Mouse (Mus musculus) limb, embryonic 15.5 days (tissue): Measurements from ENCODE around the gene Wipf3. TPM values are rescaled to one million over a fixed set of nuclear protein-coding genes. Genes with fewer than 3 reads are reported as not detected.

Experiments used
- ATAC-seq: fragments of 200-750 bp; cut with Nextera tagmentation; 2 replicates; pipeline ENCODE4 v1.8.0; 2017; ENCODE audit warnings: low read depth, moderate TSS enrichment; ENCODE audit not compliant: insufficient number of reproducible peaks, low FRiP score, low TSS enrichment
- H3K27ac ChIP-seq: fragments of 300-500 bp; sonication (generic); 2 replicates; pipeline ENCODE4 v1.5.1; 2015; ENCODE audit warnings: moderate library complexity, mild to moderate bottlenecking, inconsistent platforms
- H3K27me3 ChIP-seq: fragments of 300-500 bp; sonication (generic); 2 replicates; pipeline ENCODE4 v1.6.1; 2015; ENCODE audit warnings: inconsistent platforms
- H3K36me3 ChIP-seq: fragments of 300-500 bp; sonication (generic); 2 replicates; pipeline ENCODE4 v1.6.1; 2015; ENCODE audit warnings: inconsistent platforms
- H3K4me1 ChIP-seq: fragments of 300-500 bp; sonication (generic); 2 replicates; pipeline ENCODE4 v1.6.1; 2015; ENCODE audit warnings: inconsistent platforms
- H3K4me2 ChIP-seq: fragments of 300-500 bp; sonication (generic); 2 replicates; pipeline ENCODE4 v1.6.1; 2015; ENCODE audit warnings: mild to moderate bottlenecking, inconsistent platforms
- H3K4me3 ChIP-seq: fragments of 300-500 bp; sonication (generic); 2 replicates; pipeline ENCODE4 v1.5.1; 2015; ENCODE audit warnings: mild to moderate bottlenecking, inconsistent platforms
- H3K9ac ChIP-seq: fragments of 300-500 bp; sonication (generic); 2 replicates; pipeline ENCODE4 v1.6.1; 2015; ENCODE audit warnings: inconsistent platforms
- H3K9me3 ChIP-seq: fragments of 300-500 bp; sonication (generic); 2 replicates; pipeline ENCODE4 v1.6.1; 2016; ENCODE audit warnings: inconsistent platforms
- WGBS: fragments of 180-500 bp; shearing (Covaris S2); methylation state at CpG from one replicate; pipeline ENCODE4 v1.1.7; 2015; 5-methylcytosine and 5-hydroxymethylcytosine counted together
- polyA plus RNA-seq: library from polyadenylated mRNA; unstranded; fragments of >200 nt; fragmentation: Nextera tagmentation; extraction: Ambion mirVana; gene quantifications from 2 replicates; pipeline ENCODE4 v1.2.1, GENCODE M21; 2015

The Wipf3 gene
- polyA plus RNA-seq, 1 experiment from 2014 or later = 1.5 TPM

DNA sequence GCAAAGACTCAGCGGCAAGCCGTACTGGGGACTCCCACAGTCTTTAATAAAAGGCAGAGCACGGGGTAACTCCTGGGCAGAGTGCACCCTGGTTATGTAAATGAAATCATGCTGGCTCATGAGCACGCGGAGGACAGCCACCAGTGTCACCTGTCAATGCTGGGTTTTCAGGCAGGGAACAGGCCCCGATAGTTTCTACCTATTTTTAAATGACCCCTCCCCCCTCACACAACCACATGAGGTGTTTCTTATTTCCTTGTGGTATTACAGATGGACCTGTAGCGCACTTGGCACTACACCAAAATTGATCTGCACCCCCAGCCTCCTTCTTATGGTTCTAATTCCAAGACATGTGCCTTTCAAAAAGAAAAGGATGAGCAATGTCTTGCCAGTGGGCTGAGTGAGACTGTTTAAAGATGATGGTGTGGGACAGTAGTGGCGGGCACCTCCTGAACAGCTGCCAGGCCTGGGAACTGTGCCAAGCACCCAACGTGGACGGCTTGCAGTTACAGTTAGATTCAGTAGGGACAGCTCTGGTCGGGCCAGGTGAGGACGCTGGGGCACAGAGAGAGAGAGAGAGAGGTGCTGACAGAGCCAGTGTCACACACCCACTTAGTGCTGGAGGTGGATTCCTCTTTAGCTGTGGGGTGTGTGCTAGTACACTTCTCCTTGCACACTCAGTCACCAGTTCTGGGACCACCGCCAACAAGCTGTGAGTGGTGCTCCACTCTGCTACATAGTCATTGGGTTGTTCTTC is 31.7 kb downstream of the Wipf3 start:
- no peaks in the 10 kb centered on the region for H3K9me3 ChIP-seq
- ATAC-seq = no peak
- H3K27me3 ChIP-seq = no peaks in the 10 kb centered on the region
- no peak overlapping the region for H3K4me2 ChIP-seq
- H3K36me3 ChIP-seq = no peaks in the 10 kb centered on the region
- 60% methylated on average over 13 of the region's 13 CpGs for WGBS
- no peak overlapping the region for H3K4me3 ChIP-seq
- peaks cover 5% of the 10 kb centered on the region; the same call in 1 of the 2 replicates for H3K4me1 ChIP-seq
- H3K27ac ChIP-seq = no peak overlapping the region
- no peak overlapping the region for H3K9ac ChIP-seq

- H3K4me2 ChIP-seq = no peak overlapping the region
- WGBS = 77% methylated on average over 6 of the region's 6 CpGs
- H3K27me3 ChIP-seq = no peaks in the 10 kb centered on the region
- no peak for ATAC-seq
- H3K4me1 ChIP-seq = peaks cover 5% of the 10 kb centered on the region; the same call in 1 of the 2 replicates
- H3K9ac ChIP-seq = no peak overlapping the region
- no peaks in the 10 kb centered on the region for H3K9me3 ChIP-seq
- H3K27ac ChIP-seq = no peak overlapping the region
- no peak overlapping the region for H3K4me3 ChIP-seq
- H3K36me3 ChIP-seq = no peaks in the 10 kb centered on the region
Observed at GRCm38 (mm10) chr6:54462766-54463165, 33.4 kb downstream of the Wipf3 start.

- Histone ChIP-seq H3K9ac (no peak overlapping the region), H3K4me1 (peaks cover 5% of the 10 kb centered on the region; the same call in 1 of the 2 replicates), H3K36me3 (no peaks in the 10 kb centered on the region), H3K27me3 (no peaks in the 10 kb centered on the region), H3K9me3 (no peaks in the 10 kb centered on the region), H3K4me3 (no peak overlapping the region), H3K27ac (no peak overlapping the region), H3K4me2 (no peak overlapping the region)
- WGBS = 71% methylated on average over 8 of the region's 8 CpGs
- no peak for ATAC-seq
Observed at GRCm38 (mm10) chr6:54463701-54464458, 34.5 kb downstream of the Wipf3 start.

GRCm38 (mm10) chr6:54464926-54465325 is 35.5 kb downstream of the Wipf3 start:
- WGBS = 82% methylated on average over 4 of the region's 4 CpGs
- ATAC-seq = no peak
- H3K4me2 ChIP-seq = no peak overlapping the region
- no peaks in the 10 kb centered on the region for H3K36me3 ChIP-seq
- H3K27ac ChIP-seq = no peak overlapping the region
- peaks cover 5% of the 10 kb centered on the region; the same call in 1 of the 2 replicates for H3K4me1 ChIP-seq
- no peak overlapping the region for H3K4me3 ChIP-seq
- H3K9ac ChIP-seq = no peak overlapping the region
- H3K9me3 ChIP-seq = no peaks in the 10 kb centered on the region
- H3K27me3 ChIP-seq = no peaks in the 10 kb centered on the region

GRCm38 (mm10) chr6:54467371-54467770 is 38.0 kb downstream of the Wipf3 start:
- no peaks in the 10 kb centered on the region for H3K27me3 ChIP-seq
- no peaks in the 10 kb centered on the region for H3K36me3 ChIP-seq
- H3K9me3 ChIP-seq = no peaks in the 10 kb centered on the region
- no peak overlapping the region for H3K27ac ChIP-seq
- no peaks in the 10 kb centered on the region for H3K4me1 ChIP-seq
- 89% methylated on average over 3 of the region's 3 CpGs for WGBS
- no peak overlapping the region for H3K4me2 ChIP-seq
- no peak overlapping the region for H3K4me3 ChIP-seq
- no peak overlapping the region for H3K9ac ChIP-seq
- ATAC-seq = no peak

DNA sequence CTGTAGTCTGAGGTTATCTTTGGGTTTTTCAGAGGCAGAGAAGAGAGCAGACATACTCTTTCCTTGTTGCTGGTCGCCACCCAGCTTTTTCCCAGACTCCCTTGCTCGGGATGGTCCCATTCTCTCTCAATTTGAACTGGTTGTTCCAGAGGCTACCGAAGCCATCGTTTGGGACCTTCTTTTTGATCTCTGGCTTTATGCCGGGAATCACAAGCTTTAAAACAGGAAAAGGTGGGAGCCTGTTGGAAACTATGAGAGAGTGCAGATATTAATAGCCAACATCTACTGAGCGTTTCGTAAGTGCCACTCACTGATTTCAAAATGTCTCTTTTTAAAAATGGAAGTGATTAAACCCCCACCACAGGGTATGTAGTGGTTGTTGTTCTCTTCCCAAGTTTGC is 42.5 kb downstream of the Wipf3 start:
- H3K9me3 ChIP-seq = no peaks in the 10 kb centered on the region

GRCm38 (mm10) chr6:54472846-54473715 is 43.7 kb downstream of the Wipf3 start:
- Histone ChIP-seq H3K4me3 (no peak overlapping the region), H3K4me2 (no peak overlapping the region), H3K4me1 (peaks cover 12% of the 10 kb centered on the region; the same call in 1 of the 2 replicates), H3K36me3 (no peaks in the 10 kb centered on the region), H3K27me3 (no peaks in the 10 kb centered on the region), H3K9ac (no peak overlapping the region), H3K9me3 (no peaks in the 10 kb centered on the region), H3K27ac (no peak overlapping the region)
- 70% methylated on average over 8 of the region's 8 CpGs for WGBS
- ATAC-seq = no peak

More for the DNA sequence above, 42.5 kb downstream of the Wipf3 start:
- ATAC-seq = no peak
- Histone ChIP-seq H3K4me1 (peaks cover 12% of the 10 kb centered on the region; the same call in 1 of the 2 replicates), H3K27ac (no peak overlapping the region), H3K36me3 (no peaks in the 10 kb centered on the region), H3K4me2 (no peak overlapping the region), H3K9ac (no peak overlapping the region), H3K27me3 (no peaks in the 10 kb centered on the region), H3K4me3 (no peak overlapping the region)
- WGBS = 76% methylated on average over 7 of the region's 7 CpGs

DNA sequence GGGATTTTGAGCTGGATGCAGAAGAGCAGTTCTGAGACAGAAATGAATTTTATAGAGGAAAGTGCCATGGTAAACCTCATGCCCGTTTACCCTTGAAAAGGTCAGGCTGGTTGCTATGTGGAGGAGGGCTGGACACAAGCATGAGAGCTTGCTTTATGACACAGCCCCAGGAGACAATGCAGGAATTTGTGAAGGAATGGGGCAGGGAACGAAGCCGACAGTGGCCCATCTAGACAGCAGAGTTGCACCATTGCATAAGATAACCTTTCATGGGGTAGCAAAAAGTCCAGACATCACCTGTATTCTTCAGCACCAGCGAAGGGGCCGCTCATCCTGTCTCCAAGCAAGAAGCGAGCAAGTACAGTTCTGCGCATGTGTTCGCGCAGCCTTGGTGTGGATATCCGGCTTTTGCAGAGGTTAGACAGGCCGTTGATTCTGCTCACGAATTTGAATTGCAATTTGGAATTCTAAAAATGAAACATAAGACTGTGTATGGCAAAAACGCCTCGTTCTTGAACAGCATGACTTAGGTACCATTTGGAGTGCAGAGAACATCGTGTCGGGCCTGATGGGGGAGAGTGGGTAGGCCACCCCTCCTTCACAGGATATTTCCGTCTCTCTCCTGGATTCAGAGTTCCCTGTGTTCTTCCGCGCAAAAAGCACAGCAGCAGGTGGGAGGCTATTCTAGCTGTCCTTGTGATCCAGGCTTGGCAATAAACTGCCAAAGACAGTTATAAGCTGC is 46.7 kb downstream of the Wipf3 start:
- no peak for ATAC-seq
- Histone ChIP-seq H3K4me1 (peaks cover 12% of the 10 kb centered on the region; the same call in 1 of the 2 replicates), H3K27ac (no peak overlapping the region), H3K27me3 (no peaks in the 10 kb centered on the region), H3K4me3 (no peak overlapping the region), H3K9ac (no peak overlapping the region), H3K36me3 (no peaks in the 10 kb centered on the region), H3K9me3 (no peaks in the 10 kb centered on the region), H3K4me2 (no peak overlapping the region)
- WGBS = 70% methylated on average over 19 of the region's 19 CpGs

DNA sequence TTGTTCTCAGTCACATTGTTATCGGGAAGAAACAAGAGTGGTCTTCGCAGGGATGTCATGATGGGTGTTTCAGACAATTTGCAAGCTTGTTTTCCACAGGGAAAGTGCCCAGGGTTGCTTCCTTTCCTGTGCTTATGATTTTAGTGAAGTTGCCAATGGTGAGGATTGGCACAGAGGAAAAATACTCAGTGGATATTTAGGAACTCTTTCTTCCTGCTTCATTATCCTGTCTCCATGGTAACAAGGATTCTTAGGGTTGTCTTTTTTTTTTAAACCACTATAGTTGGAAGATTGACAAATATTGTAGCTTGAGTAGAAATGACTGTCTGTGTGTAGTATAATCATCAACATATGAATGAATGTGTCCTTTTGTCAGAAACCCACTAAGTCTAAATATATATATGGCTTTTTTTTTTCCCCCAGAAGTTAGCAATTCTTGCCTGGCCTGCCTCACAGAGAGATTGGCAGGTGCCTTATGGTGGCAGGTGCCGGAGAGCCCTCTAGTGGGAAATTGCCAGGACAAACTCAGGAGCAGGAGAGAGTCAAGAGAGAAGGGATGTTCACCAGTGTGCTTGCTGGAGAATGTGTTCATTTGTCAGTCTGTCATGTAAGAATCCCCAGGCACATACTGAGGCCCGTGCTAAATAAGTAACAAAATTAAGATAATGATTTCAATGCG is 49.4 kb downstream of the Wipf3 start:
- peaks cover 5% of the 10 kb centered on the region; the same call in 1 of the 2 replicates for H3K27me3 ChIP-seq
- H3K9ac ChIP-seq = no peak overlapping the region
- WGBS = 63% methylated on average over 5 of the region's 5 CpGs
- H3K9me3 ChIP-seq = no peaks in the 10 kb centered on the region
- no peak for ATAC-seq
- H3K27ac ChIP-seq = no peak overlapping the region
- no peaks in the 10 kb centered on the region for H3K36me3 ChIP-seq
- no peak overlapping the region for H3K4me3 ChIP-seq
- no peak overlapping the region for H3K4me2 ChIP-seq
- peaks cover 12% of the 10 kb centered on the region; the same call in 1 of the 2 replicates for H3K4me1 ChIP-seq

DNA sequence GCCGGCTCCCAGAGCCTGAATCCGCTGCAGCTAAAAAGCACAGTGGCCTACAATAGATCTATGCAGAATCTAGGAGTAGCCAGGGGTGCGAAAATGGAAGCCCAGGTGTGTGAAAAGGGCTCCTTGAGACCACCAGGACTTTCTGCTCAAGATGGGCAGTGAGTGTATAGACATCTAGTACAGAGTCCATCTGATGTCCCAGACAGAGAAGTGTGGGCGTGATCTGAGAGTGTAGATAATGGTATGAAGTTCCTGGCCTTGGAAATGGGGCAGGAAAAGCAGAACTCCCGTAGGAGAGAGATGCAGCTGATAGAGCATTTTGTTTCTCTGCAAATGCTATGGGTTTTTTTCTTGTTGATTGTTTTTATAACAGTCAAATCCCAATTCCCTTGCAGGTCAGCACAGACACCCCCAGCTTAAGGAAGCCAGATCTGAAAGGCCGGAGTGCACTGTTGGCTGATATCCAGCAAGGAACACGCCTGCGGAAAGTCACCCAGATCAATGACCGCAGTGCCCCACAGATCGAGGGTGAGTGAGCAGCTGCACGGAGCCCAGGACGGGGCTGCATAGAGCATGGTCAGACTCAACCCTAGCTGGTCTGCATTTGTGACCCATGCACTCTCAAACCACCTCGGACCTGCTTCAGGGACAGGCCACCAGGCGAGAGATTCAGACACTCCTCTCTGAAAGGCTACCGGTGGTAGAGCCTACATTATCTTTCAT is 52.1 kb downstream of the Wipf3 start:
- H3K4me1 ChIP-seq = peaks cover 15% of the 10 kb centered on the region
- H3K36me3 ChIP-seq = no peaks in the 10 kb centered on the region
- H3K27me3 ChIP-seq = peaks cover 25% of the 10 kb centered on the region
- no peak overlapping the region for H3K9ac ChIP-seq
- no peaks in the 10 kb centered on the region for H3K9me3 ChIP-seq
- H3K4me2 ChIP-seq = no peak overlapping the region
- no peak overlapping the region for H3K4me3 ChIP-seq
- 83% methylated on average over 15 of the region's 15 CpGs for WGBS
- H3K27ac ChIP-seq = no peak overlapping the region
- ATAC-seq = no peak
